Mouse (Mus musculus): ENCODE measurements around the gene Rpusd3.

DNA sequence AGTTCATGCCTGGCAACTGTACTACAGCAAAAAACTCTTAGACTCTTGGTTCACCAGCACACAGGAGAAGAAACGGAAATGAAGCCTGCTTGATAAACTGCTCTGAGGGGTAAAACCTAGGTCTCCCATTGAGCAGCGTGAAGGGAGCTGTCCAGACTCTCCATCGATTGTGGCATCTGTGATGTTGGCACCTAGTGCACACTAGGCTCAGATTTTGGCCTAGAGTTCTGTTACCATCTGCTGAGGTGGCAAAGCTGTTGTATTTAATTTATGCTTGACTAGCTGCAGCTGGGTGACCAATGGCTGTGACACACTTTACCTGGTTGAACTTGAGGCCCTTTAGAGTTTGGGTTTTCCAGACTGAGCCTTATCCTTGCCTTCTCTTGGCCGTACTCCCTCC lies 28.5 kb upstream of the Rpusd3 start:
- TF ChIP-seq CTCF (IDR thresholded peaks at IDR 0.05; ENCODE audit: control insufficient read depth, insufficient read depth, low read length) (no peak), POLR2A (IDR thresholded peaks at IDR 0.05; ENCODE audit: borderline replicate concordance, control insufficient read depth, low read depth, low read length) (no peak)
